Mouse (Mus musculus) limb, embryonic 11.5 days (tissue): ENCODE data around the gene Praf2. TPM values are rescaled to one million over a fixed set of nuclear protein-coding genes. Genes with fewer than 3 reads are reported as not detected.
A peak's percentile ranks its signal among the peaks of the same experiment; 100 is the strongest.

ENCODE experiments used
- ATAC-seq: fragments of 200-750 bp; cut with Nextera tagmentation; 2 replicates; pipeline ENCODE4 v1.8.0; 2017; ENCODE audit warnings: low read depth; ENCODE audit not compliant: insufficient number of reproducible peaks, low FRiP score, low TSS enrichment
- DNase-seq: peaks from one replicate; pipeline ENCODE4 v3.0.0-alpha.2; 2015; ENCODE audit warnings: low spot score
- H3K27ac ChIP-seq: fragments of 300-500 bp; sonication (generic); replicated peaks from 2 replicates; pipeline ENCODE4 v1.5.1; 2014; ENCODE audit warnings: low read depth, mild to moderate bottlenecking, low read length
- H3K27me3 ChIP-seq: fragments of 300-500 bp; sonication (generic); 2 replicates; pipeline ENCODE4 v1.6.1; 2014; ENCODE audit warnings: mild to moderate bottlenecking, low read length, mixed read lengths; ENCODE audit not compliant: control insufficient read depth, insufficient read depth
- H3K36me3 ChIP-seq: fragments of 300-500 bp; sonication (generic); 2 replicates; pipeline ENCODE4 v1.6.1; 2014; ENCODE audit warnings: mild to moderate bottlenecking, low read length, moderate library complexity, mixed read lengths; ENCODE audit not compliant: control insufficient read depth, insufficient read depth
- H3K4me1 ChIP-seq: fragments of 300-500 bp; sonication (generic); 2 replicates; pipeline ENCODE4 v1.6.1; 2014; ENCODE audit warnings: low read length, mixed read lengths; ENCODE audit not compliant: control insufficient read depth, insufficient read depth
- H3K4me2 ChIP-seq: fragments of 300-500 bp; sonication (generic); 2 replicates; pipeline ENCODE4 v1.6.1; 2014; ENCODE audit warnings: low read depth, mild to moderate bottlenecking, moderate library complexity; ENCODE audit not compliant: severe bottlenecking
- H3K4me3 ChIP-seq: fragments of 300-500 bp; sonication (generic); 2 replicates; pipeline ENCODE4 v1.5.1; 2014; ENCODE audit warnings: low read depth, low read length
- H3K9ac ChIP-seq: fragments of 300-500 bp; sonication (generic); 2 replicates; pipeline ENCODE4 v1.6.1; 2014; ENCODE audit warnings: mild to moderate bottlenecking, low read length
- H3K9me3 ChIP-seq: fragments of 300-500 bp; sonication (generic); 2 replicates; pipeline ENCODE4 v1.6.1; 2016; ENCODE audit warnings: low read length; ENCODE audit not compliant: control insufficient read depth
- WGBS: fragments of 180-500 bp; shearing (Covaris S2); extraction: QIAGEN DNeasy Blood & Tissue Kit; methylation state at CpG from one replicate; pipeline ENCODE4 v1.1.7; 2014; 5-methylcytosine and 5-hydroxymethylcytosine counted together
- polyA plus RNA-seq: library from polyadenylated mRNA; unstranded; fragments of >200 nt; fragmentation: Nextera tagmentation; extraction: Ambion mirVana; gene quantifications from 2 replicates; pipeline ENCODE4 v1.2.1, GENCODE M21; 2014

Gene Praf2
- polyA plus RNA-seq: 85.7 and 99.5 TPM in 2 replicates

DNA sequence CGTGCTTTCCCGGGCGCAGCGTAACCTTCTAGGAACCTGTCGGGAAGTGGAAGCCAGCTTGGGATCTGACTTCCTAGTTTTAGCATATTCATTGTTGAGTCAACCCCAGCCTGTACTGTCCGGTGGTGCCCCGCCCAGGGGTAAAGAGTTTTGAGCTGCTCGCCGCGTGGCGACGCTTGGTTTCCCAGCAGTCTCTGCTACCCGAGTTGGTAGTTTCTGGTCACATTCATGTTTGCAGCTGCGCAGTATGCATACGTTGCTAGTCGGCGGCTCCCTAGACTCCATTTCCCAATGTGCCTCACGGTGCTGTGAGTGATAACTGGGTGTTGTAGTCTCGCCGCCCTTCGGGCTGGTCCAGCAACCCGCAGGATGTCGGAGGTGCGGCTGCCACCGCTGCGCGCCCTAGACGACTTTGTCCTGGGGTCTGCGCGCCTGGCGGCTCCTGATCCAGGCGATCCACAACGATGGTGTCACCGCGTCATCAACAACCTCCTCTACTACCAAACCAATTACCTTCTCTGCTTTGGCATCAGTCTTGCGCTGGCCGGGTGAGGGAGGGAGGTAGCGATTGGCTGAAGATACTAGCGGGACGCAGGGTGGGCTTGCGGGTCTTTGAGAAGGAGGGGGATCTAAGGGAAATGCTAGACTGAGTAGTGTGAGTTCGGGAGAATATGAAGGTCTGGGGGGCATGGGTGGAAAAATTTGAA lies at the start of gene Praf2:
TSS of gene Praf2 (plus strand) at position 225 of the 707 bp plus-strand sequence.
- no peaks in the 10 kb centered on the region for H3K27me3 ChIP-seq
- H3K4me1 ChIP-seq: no peaks in the 10 kb centered on the region
- peak within 1 kb of the TSS; percentile 53 for H3K4me2 ChIP-seq
- H3K9ac ChIP-seq: peak within 1 kb of the TSS; percentile 51; the same call in 1 of the 2 replicates
- no peaks in the 10 kb centered on the region for H3K36me3 ChIP-seq
- H3K27ac ChIP-seq: no peak within 1 kb of the TSS
- WGBS: 14% methylated on average over 42 of the region's 42 CpGs
- ATAC-seq (peak; percentile 90), DNase-seq (peak; percentile 78)
- peak within 1 kb of the TSS; percentile 36 for H3K4me3 ChIP-seq
- H3K9me3 ChIP-seq: no peaks in the 10 kb centered on the region

DNA sequence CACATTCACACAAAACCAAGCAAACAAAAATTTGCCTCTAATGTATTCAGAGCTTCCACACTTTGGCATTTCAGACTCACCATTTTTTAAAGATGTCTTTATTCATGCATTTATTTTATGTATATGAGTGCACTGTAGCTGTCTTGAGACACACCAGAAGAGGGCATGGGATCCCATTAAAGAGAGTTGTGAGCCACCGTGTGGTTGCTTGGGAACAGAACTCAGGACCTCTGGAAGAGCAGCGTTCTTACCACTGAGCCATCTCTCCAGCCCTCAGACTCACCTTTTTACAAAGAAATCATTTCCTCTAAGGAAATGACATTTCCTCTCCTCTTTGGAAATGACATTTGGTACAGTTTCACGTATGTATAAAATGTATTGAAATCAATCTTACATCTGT lies 49.3 kb upstream of the Praf2 start:
- 59% methylated on average over 3 of the region's 3 CpGs for WGBS
- H3K27me3 ChIP-seq: no peaks in the 10 kb centered on the region
- H3K9me3 ChIP-seq: no peaks in the 10 kb centered on the region; the same call in 1 of the 2 replicates
- H3K4me2 ChIP-seq: no peak overlapping the region
- H3K36me3 ChIP-seq: no peaks in the 10 kb centered on the region
- H3K9ac ChIP-seq: no peak overlapping the region
- no peak overlapping the region for H3K4me3 ChIP-seq
- H3K27ac ChIP-seq: no peak overlapping the region
- DNase-seq (no peak), ATAC-seq (no peak)
- H3K4me1 ChIP-seq: no peaks in the 10 kb centered on the region

DNA sequence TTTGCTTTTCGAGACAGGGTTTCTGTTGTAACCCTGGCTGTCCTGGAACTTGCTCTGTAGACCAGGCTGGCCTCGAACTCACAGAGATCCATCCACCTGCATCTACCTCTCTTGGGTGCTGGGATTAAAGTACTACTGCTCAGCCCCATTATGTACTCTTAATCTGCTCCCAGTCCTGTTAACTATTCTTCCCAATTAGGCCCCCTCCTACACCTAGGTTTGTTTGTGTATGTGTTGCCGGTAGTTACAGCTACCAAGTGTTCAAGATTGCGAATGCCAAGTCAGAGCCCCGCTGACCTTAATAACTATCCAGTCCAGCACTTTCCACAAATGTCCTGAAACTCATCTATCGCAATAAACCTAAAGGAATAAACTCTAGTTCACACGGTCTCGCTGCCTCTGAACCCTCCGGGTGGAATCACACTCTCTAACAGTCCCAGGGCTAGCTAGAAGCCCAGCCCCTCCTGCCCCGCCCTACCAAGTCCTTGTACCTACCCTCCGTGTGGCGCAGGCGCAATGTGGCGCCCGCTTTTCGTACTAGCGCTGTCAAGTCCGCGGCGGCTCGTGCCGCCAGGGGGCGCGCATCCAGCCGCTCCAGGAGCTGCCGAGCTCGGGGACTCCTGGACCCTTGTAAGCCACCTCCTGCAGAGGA lies 48.7 kb upstream of the Praf2 start:
- H3K9me3 ChIP-seq: no peaks in the 10 kb centered on the region; the same call in 1 of the 2 replicates
- 20% methylated on average over 27 of the region's 27 CpGs for WGBS
- H3K4me3 ChIP-seq: 0 out of 2 replicates have a peak overlapping the region, but pooled peaks have one; percentile 2
- no peaks in the 10 kb centered on the region for H3K4me1 ChIP-seq
- DNase-seq (peak; percentile 90), ATAC-seq (peak; percentile 90)
- no peaks in the 10 kb centered on the region for H3K36me3 ChIP-seq
- H3K9ac ChIP-seq: 0 out of 2 replicates have a peak overlapping the region, but pooled peaks have one; percentile 2
- no peaks in the 10 kb centered on the region for H3K27me3 ChIP-seq
- H3K4me2 ChIP-seq: peak overlapping the region; percentile 40; the same call in 1 of the 2 replicates
- no peak overlapping the region for H3K27ac ChIP-seq

DNA sequence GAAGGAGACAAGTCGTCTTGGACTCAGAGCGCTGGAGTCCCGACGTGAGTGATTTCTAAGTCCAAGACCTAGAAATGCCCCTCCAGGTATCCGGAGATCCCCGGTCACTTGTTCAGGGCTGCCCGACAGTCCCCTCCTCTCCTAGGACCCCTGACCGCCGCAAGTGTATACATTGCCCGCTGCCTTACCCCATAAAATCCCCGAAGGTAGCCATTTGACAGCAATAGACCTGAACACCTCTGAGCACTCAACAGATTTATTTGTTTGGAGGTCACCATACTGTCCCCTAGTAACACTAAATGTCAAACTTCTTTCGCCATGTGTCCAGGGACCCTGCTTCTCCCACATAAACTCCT lies 48.2 kb upstream of the Praf2 start:
- H3K4me3 ChIP-seq: 0 out of 2 replicates have a peak overlapping the region, but pooled peaks have one; percentile 2
- ATAC-seq (no peak; the same call in 1 of the 2 replicates), DNase-seq (no peak)
- no peaks in the 10 kb centered on the region for H3K27me3 ChIP-seq
- H3K9me3 ChIP-seq: no peaks in the 10 kb centered on the region; the same call in 1 of the 2 replicates
- H3K36me3 ChIP-seq: no peaks in the 10 kb centered on the region
- WGBS: 30% methylated on average over 12 of the region's 12 CpGs
- H3K4me2 ChIP-seq: peak overlapping the region; percentile 40; the same call in 1 of the 2 replicates
- 0 out of 2 replicates have a peak overlapping the region, but pooled peaks have one; percentile 2 for H3K9ac ChIP-seq
- H3K4me1 ChIP-seq: no peaks in the 10 kb centered on the region
- no peak overlapping the region for H3K27ac ChIP-seq

DNA sequence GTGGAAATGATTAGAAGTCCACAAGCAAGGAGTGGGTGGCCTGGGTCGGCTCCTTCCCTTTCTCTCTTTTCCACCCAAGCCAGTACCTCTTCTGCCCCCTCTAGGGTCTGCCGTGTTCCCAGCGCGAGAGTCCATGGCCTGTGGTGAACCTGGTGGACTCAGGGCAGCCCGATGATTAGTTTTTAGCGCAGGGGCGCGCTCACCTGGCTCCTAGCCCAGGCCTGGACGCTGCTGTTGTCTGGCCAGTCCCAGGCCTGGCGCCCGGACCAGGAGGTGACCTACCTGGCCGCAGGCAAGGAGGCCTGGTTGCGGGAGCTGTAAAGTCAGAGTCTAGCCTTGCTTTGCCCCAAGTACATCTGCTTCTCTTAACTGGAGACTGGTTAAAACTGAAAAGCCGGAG lies 47.4 kb upstream of the Praf2 start, which contains the start of gene Magix:
TSS of gene Magix (minus strand) at position 388 of the 400 bp plus-strand sequence.
- no peaks in the 10 kb centered on the region for H3K27me3 ChIP-seq
- no peak for ATAC-seq
- 0 out of 2 replicates have a peak within 1 kb of the TSS, but pooled peaks have one; percentile 2 for H3K4me3 ChIP-seq
- no peaks in the 10 kb centered on the region; the same call in 1 of the 2 replicates for H3K9me3 ChIP-seq
- no peaks in the 10 kb centered on the region for H3K36me3 ChIP-seq
- no peak for DNase-seq
- WGBS: 66% methylated on average over 14 of the region's 14 CpGs
- H3K4me1 ChIP-seq: no peaks in the 10 kb centered on the region
- H3K4me2 ChIP-seq: peak within 1 kb of the TSS; percentile 40; the same call in 1 of the 2 replicates
- H3K27ac ChIP-seq: no peak within 1 kb of the TSS
- no peak within 1 kb of the TSS for H3K9ac ChIP-seq

DNA sequence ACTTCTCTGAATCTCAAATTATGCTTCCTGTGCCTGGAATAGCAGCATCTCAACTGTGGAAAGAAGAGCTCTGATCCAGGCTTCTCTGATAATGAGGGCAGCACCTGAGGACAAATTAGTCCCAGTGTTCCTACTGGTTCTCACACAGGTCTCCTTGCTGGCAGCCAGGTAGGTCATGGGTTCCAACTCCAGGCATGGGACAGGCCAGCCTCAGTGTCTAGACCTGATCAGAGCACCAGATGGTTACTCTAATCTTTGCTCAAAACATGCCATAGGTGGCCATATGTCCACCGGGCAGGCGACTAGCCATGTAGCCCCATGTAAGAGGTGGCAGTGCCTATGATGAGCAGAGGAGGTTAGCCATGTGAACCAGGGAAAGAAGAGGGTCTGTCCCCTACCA lies 39.9 kb upstream of the Praf2 start:
- DNase-seq (no peak), ATAC-seq (no peak)
- Histone ChIP-seq H3K4me1 (no peaks in the 10 kb centered on the region), H3K9ac (no peak overlapping the region), H3K36me3 (no peaks in the 10 kb centered on the region), H3K4me3 (no peak overlapping the region), H3K27ac (no peak overlapping the region), H3K4me2 (no peak overlapping the region), H3K9me3 (no peaks in the 10 kb centered on the region), H3K27me3 (no peaks in the 10 kb centered on the region)
- 88% methylated on average over 2 of the region's 2 CpGs for WGBS

DNA sequence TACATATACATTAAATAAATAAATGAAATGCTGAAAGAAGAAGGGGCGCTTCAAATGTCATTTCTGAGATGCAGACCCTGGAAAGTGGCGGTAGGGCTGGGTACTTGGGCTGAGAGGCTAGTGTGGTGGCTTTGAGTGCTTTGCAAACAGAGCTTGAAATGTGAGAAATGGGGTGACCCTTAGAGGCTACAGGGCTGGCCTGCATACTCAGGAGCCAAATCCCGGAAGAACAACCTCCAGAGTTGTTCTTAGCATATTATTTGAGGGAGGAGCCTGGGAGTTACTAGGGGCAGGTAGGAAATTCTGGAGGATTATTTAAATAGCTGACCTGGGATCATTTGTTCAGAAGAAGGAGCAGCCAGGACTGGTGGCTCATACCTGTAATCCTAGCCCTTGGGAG lies 37.8 kb upstream of the Praf2 start:
- Histone ChIP-seq H3K27me3 (no peaks in the 10 kb centered on the region), H3K27ac (no peak overlapping the region), H3K4me1 (no peaks in the 10 kb centered on the region), H3K9ac (no peak overlapping the region), H3K4me3 (no peak overlapping the region), H3K36me3 (no peaks in the 10 kb centered on the region), H3K9me3 (no peaks in the 10 kb centered on the region), H3K4me2 (no peak overlapping the region)
- WGBS: 73% methylated on average over 3 of the region's 3 CpGs
- DNase-seq (no peak), ATAC-seq (no peak)

DNA sequence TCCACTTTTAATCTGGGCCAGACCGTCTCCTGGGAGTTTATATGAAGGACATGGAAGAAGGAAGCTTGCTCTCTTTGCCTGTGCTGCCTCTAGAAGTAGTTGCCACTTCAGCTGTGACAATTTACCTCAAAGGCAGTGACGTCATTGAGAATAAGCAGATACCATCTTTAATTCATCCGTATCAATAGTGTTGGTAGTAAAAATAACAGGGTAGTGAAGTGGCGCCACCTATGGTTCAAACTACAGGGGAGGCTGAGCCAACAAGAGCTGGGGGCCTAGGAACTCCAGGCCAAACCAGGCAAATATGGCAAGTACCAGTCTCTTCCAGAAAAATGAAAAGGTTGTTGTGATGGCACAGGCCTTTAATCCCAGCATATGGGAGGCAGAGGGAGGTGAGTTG lies 35.4 kb upstream of the Praf2 start:
- WGBS: 36% methylated on average over 4 of the region's 4 CpGs
- Histone ChIP-seq H3K27ac (no peak overlapping the region), H3K36me3 (no peaks in the 10 kb centered on the region), H3K27me3 (no peaks in the 10 kb centered on the region), H3K4me1 (no peaks in the 10 kb centered on the region), H3K4me2 (no peak overlapping the region), H3K4me3 (no peak overlapping the region), H3K9ac (no peak overlapping the region), H3K9me3 (no peaks in the 10 kb centered on the region)
- DNase-seq (no peak), ATAC-seq (no peak)
